Mouse (Mus musculus): ENCODE measurements around the gene Gprin1.

DNA sequence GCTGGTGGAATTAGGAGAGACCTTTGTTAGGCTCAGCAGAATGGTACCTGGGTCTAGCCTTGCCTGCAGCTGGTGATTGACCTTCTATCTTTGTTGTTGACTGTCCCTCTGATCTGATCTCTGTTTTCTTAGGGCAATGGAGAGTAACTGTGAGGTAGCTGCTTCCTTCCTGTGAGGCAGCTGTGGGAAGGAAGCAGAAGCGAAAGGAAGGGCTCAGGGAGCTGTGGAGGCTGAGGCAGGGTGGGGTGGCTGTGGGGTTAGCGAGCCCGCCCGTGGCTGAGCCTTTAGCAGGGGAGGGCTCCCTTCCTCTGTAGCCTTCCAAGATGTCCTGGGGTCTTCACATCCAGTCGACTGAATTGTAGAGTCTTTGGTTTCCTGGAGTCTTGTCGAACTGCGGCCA, 47.2 kb downstream of the Gprin1 start:
- no peak for TF ChIP-seq CTCF (IDR thresholded peaks at IDR 0.05)
- TF ChIP-seq EP300 (IDR thresholded peaks at IDR 0.05), result no peak
